Mouse (Mus musculus): ENCODE data around the gene Nectin2. TPM values are rescaled to one million over a fixed set of nuclear protein-coding genes. Genes with fewer than 3 reads are reported as not detected.

The Nectin2 gene
- total RNA-seq, 2 experiments from 2014 or later = 5.0 to 5.1 TPM

GRCm38 (mm10) chr7:19769434-19770374 lies 19.4 kb upstream of the Nectin2 start:
- DNase-seq (ENCODE audit: low spot score in 2 of 2) = no peak

GRCm38 (mm10) chr7:19769001-19769400 lies 18.7 kb upstream of the Nectin2 start:
- no peak for DNase-seq (ENCODE audit: low spot score in 2 of 2)

GRCm38 (mm10) chr7:19768251-19768650 lies 18.0 kb upstream of the Nectin2 start:
- DNase-seq (ENCODE audit: low spot score in 2 of 2) = no peak

GRCm38 (mm10) chr7:19764581-19764980 lies 14.3 kb upstream of the Nectin2 start:
- no peak for DNase-seq (ENCODE audit: low spot score in 2 of 2)

GRCm38 (mm10) chr7:19763829-19764477 lies 13.7 kb upstream of the Nectin2 start:
- DNase-seq (ENCODE audit: low spot score in 2 of 2) = no peak

- no peak for DNase-seq (ENCODE audit: low spot score in 2 of 2)
These were observed 12.0 kb upstream of the Nectin2 start for GRCm38 (mm10) chr7:19762283-19762682.

GRCm38 (mm10) chr7:19760021-19760420 lies 9.7 kb upstream of the Nectin2 start:
- DNase-seq (ENCODE audit: low spot score in 2 of 2) = no peak

GRCm38 (mm10) chr7:19758623-19759022 lies 8.3 kb upstream of the Nectin2 start:
- no peak for DNase-seq (ENCODE audit: low spot score in 2 of 2)

- no peak for DNase-seq (ENCODE audit: low spot score in 2 of 2)
These were observed 5.8 kb upstream of the Nectin2 start for GRCm38 (mm10) chr7:19755851-19756786.

GRCm38 (mm10) chr7:19755008-19755407 lies 4.7 kb upstream of the Nectin2 start:
- DNase-seq (ENCODE audit: low spot score in 2 of 2) = no peak

GRCm38 (mm10) chr7:19754065-19754464 lies 3.8 kb upstream of the Nectin2 start:
- DNase-seq (ENCODE audit: low spot score in 2 of 2) = no peak

GRCm38 (mm10) chr7:19753587-19753986 lies 3.3 kb upstream of the Nectin2 start:
- no peak for DNase-seq (ENCODE audit: low spot score in 2 of 2)

- no peak for DNase-seq (ENCODE audit: low spot score in 2 of 2)
These were observed 2.4 kb upstream of the Nectin2 start for GRCm38 (mm10) chr7:19752652-19753051.

- DNase-seq (ENCODE audit: low spot score in 2 of 2) = no peak
These were observed 744 bp upstream of the Nectin2 start for GRCm38 (mm10) chr7:19751070-19751383.

- DNase-seq (ENCODE audit: low spot score in 2 of 2) = peak; percentile 77 to 90
These were observed 680 bp downstream of the Nectin2 start for GRCm38 (mm10) chr7:19749389-19750216.

- no peak for DNase-seq (ENCODE audit: low spot score in 2 of 2)
These were observed 1.8 kb downstream of the Nectin2 start for GRCm38 (mm10) chr7:19748219-19749195.

- DNase-seq (ENCODE audit: low spot score in 2 of 2) = no peak
These were observed 2.7 kb downstream of the Nectin2 start for GRCm38 (mm10) chr7:19747420-19748218.

GRCm38 (mm10) chr7:19746426-19747201 lies 3.7 kb downstream of the Nectin2 start:
- DNase-seq (ENCODE audit: low spot score in 2 of 2) = no peak

Data from layer of hippocampus, adult 18-20 months (tissue).